Mouse (Mus musculus) forelimb bud, embryonic 11.5 days (tissue): ENCODE data around the gene Plekhf1.

Experiments
- DNase-seq: peaks from one replicate; pipeline ENCODE4 v3.0.0-alpha.2; 2012; ENCODE audit warnings: low read depth, low spot score

Plekhf1 gene

DNA sequence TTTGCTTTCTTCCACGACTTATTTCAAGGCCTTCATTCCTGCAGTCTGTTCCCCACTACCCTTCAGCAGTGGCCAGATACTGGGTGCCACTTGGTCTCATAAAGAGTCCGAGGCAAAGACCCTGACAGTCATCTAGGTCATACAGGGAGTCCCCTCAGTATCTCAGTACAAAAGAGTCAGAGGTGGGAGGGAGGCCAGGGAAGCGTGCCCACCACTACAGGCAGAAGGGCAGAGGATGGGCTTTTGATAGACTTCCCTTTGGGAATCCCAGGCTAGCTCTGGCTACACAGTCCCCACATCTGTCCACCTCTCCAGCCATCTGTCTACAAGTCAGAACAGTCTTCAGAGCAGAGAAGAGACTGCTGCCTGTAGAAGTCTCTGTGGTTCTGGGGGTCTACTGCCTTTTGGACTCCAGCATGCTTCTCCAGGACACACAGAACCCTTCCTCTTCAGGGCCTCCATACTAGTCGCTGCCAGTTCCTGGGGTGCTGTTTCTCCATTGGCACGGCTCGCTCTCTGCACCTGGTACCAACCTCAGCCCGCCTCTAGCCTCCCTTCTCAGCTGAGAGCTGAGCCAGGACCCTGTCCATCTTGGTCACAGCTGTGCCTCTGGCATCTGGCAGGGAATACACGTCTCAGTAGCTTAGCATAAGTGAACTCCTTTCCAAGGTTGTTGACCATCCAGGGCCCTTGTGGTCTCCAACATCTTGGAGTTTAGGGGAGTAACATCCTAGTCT is 9.0 kb downstream of the Plekhf1 start:
- no peak for DNase-seq

DNA sequence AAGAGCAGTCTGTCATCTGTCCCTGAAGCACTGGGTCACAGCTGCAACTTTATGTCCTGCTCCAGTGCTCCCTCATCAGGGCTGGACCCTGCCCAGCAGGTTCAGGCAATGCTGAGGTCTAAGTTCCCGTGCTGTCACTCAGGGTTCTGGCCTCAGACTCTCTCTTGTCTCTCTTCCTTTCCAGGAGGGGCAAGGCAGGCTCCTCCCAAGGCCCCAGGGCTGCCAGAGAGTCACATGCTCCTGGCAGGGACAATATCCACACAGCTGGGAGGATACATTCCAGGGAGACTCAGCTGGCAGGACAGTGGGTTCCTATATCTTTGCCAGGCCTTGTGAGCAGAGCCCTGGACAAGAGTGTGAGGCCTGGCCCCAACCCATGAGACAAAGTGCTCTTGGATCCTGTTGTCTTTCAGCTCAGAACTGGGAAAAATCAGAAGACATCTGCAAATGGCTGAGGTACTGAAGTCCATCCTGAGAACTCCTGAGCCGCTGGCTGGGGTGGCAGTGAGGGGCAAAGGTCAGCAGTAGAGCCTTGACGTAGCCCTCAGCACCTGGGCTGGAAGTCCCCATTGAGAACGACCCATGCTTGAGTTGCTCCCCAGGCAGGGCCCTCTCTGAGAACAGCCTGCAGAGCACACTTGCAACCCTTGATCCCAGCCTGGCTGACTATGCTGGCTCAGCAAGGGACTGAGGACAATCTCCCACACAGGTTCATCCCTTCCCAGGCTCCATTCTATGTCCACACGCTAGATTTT is 10.2 kb downstream of the Plekhf1 start:
- no peak for DNase-seq

DNA sequence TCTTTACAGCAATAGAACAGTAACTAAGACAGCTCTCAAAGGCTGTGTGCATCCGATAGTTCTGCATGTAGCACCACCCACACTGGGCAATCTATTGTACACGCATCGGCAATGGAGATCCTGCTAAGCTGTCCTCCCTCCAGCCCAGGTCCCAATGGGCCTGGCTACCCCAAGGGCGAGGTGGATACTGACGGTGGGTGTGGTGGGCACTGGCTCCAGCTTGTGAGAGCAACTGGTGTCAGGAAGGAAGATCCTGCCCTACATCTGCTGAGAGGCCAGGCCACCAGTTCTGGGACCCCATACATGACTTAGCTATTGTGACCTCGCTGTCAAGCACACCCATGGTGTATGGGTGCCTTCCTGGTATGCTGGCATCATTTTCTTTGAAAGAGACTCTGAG is 12.1 kb downstream of the Plekhf1 start:
- no peak for DNase-seq

- no peak for DNase-seq
Measured at GRCm38 (mm10) chr7:38215281-38215680, 12.5 kb downstream of the Plekhf1 start.

- no peak for DNase-seq
Measured at GRCm38 (mm10) chr7:38214473-38215214, 13.2 kb downstream of the Plekhf1 start.

DNA sequence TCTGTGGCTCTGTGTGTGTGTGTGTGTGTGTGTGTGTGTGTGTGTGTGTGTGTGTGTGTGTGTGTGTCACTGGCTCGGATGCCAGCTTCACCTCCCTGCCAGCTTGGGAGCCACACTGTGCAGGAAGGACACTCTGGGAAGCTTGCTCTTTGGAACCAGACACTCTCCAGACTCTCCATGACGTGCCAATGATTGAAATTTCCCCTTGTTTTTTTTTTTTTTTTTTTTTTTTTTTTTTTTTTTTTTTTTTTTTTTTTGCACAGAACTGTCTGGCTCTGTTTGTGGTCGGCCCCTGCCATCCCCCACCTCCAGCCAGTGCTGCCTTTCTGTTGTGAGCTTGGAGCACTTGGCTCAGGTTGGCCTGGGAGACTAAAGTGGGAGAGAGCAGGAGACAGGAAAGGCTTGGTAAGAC is 15.2 kb downstream of the Plekhf1 start:
- DNase-seq: no peak

- no peak for DNase-seq
Measured at GRCm38 (mm10) chr7:38209478-38210152, 18.2 kb downstream of the Plekhf1 start.

GRCm38 (mm10) chr7:38208969-38209368 is 18.8 kb downstream of the Plekhf1 start:
- no peak for DNase-seq

DNA sequence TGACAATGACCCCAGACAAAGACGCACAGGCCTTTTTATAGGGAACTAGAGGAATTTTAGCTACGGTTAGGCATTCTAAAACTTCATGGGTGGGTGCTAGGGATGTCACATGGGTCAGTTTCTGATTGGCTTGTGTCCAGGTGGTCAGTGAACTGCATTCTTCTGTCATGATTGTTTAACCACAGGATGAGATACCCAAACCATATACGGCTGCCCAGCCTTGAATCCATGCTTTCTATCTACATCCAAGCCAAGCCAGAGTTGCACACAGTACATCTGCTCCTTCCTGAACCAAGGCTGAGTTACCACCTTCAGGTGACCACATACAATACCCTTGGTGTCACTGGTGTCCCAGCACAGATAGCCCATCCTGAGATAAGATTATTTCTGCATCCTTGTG is 21.3 kb downstream of the Plekhf1 start:
- no peak for DNase-seq

DNA sequence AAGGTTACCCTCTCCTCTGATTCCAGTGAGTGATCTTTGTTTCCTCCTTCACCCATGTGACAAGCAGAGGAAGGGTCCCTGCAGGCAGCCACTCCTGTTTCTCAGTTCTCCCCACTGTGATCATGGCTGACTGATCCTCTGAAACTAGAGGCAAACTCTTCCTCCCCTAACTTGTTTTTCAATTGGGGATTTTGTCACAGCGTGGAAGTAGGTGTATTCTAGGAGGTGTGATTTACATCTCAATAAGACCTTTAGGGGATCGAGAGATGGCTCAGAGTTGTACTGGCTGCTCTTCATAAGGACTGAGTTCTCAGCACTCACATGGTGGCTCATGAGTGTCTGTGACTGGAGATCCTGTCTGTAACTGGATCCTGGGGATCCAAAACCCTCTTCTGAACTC is 22.0 kb downstream of the Plekhf1 start:
- no peak for DNase-seq

- DNase-seq: no peak
Measured at GRCm38 (mm10) chr7:38204314-38204713, 23.5 kb downstream of the Plekhf1 start.

DNA sequence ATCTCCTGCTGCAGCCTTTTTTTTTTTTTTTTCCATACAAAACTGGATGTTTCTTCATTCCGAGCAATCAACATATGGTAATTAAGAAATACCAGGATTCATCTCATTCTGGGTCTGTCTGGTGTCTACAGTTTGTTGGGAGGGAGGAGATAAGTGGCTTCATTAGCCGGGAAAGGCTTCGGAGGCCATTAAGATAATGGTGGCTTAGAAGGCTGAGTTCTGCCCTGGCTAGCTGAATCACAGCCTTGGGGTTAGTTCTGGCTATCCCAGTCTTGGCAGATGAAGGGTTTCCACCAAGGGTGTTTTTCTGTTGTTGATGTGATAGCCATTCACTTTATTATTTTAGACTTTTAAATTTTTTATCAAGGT is 26.5 kb downstream of the Plekhf1 start:
- no peak for DNase-seq

DNA sequence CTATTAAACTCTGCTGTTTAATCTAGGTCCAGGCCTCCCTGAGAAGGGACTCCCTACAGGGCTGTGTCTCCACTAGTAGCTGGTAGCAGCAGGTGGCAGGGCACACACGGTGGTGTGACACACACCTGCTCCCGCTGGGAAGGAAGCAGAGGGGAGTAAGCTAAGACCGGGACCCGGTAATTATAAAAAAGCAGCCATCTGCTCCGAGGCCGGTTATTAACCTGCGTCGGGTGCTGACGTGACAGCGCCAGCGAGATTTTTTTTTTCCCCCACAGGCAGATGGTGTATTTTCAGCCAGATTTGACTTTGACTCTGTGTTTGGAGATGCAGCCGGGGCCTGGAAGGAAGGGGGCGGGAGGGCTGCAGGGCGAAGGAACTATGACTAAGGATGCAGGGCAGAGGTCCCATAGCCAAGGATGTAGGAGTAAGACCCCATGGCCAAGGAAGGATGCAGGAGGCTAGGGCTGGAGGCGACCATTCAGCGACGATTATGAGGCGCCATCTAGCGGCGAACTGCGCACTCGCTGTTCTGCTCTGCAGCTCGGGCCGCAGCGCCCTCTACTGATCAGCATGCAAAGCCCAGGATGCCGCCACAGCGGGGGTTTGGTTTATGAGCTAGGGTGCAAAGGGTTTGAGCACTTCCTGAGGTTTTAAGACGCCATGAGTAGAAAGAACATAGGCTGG is 27.1 kb downstream of the Plekhf1 start:
- peak; percentile 95 for DNase-seq

DNA sequence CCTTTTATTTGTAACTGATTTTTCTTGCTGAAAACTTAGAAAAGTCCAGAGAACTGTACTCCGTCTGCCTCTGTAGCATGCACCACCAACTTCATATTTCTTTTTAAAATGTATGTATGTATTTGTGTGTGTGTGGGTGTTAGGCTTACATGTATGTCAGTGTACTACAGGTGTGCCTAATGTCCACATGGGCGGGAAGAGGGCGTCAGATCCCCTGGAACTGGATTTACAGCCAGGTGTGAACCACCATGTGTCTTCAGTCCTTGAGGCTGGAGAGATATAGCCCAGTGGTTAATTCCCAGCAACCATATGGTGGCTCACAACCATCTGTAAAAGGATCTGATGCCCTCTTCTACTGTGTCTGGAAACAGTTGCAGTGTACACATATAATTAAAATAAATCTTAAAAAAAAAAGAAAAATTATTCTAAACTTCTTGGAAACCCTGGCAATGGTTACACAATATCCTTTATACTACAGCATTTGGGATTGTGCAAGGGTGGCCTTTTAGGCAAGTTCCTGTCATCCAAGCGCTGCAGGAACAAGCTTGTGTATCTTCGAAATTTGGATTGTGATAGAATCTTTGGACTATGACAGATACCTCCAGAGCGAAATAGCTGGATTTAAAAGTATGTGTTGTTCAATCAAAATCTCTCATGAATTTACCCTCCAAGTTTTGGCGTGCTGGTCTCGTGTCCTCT is 27.8 kb downstream of the Plekhf1 start:
- peak; percentile 41 for DNase-seq

DNA sequence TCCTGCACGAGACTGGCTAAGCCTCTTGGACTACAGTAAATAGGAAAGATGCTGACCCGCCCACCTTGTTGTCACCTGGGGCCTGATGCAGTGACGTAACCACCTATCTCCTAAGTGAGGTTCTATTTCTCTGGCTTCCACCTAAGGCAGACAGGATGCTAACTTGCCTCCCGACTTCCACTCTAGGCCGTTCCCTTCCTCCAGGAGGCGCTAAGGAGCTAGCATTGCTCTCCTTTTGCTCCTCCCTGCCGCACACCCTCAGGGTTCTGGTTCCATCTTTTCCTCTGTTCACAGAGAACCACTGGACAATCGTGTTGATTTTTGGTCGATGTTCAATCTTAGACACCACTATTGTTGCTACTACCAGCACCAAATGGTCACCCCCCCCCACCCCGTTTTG is 36.2 kb downstream of the Plekhf1 start:
- peak; percentile 51 for DNase-seq

GRCm38 (mm10) chr7:38191146-38191545 is 36.7 kb downstream of the Plekhf1 start:
- peak; percentile 35 for DNase-seq

DNA sequence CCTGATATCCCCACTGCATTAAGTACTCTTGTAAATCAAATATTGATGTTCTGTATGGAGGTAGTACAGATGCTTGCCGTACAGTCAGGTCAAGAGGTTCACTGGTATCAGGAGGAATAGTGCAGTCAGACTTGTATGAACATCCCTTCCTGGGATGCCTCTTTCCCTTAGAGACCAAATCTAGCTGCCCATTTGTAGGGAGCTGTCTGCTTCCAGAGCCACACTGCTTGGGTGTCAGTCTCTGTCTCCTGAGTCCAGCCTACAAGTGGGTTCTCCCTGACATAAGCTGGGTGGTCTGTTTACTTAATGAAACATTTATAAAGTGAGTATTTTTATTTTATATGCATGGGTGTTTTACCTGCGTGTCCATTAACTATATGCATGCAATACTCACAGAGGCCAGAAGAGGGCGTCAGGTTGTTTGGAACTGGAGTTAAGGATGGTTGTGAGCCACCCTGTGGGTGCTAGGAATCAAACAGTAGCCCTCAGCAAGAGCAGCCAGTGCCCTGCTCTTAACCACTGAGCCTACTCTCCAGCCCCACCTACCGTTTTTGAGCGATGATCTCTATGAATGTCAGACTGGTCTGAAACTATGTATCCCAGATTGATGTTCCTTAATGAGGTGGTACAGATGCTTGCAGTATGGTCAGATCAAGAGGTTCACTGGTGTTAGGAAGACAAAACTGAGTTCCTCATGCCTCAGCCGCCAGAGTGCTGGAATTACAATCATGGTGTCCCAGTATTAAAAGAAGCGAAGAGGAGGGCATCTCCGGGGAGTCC is 37.6 kb downstream of the Plekhf1 start:
- DNase-seq: peak; percentile 42

DNA sequence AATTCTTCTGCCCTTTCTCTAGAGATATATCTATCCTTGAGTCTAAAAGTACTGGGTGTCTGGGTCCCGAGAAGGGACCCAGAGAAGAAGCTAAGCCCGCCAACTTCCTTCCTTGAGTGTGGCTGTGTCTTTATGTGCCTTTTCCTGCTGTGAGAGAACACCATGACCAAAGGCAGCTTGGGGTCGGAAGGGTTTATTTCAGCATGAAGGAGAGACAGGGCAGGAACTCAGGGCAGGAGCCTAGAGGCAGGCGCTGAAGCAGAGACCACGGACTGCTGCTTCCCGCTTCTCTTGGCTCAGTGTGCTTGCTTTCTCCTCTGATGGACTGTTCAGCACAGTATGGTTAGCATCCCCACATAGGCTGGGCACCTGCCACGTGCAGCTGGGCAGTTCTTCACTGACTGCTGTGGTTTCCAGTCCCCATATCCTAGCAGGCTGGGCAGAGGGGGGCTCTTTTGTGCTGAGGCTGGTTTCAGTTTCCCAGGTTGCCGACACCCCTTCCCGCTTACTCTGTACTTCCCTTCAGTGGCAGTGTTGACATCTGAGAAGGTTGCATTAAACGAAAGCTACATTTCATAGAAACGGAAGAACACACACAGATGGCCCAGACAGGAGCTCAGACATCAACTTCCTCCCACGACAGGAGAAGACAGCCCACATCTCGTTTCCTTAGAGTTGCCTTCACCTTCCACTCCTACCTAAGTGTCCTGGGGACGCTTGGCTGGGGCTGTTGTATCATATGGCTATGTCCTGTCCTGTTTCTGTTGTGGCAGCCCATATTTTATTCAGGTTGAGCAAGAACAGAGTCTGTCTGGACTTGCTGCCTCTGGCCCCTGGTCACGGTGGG is 38.5 kb downstream of the Plekhf1 start:
- peak; percentile 43 for DNase-seq
